Mouse (Mus musculus): ENCODE data around the gene Cd2ap. TPM values are rescaled to one million over a fixed set of nuclear protein-coding genes. Genes with fewer than 3 reads are reported as not detected.
A peak's percentile ranks its signal among the peaks of the same experiment; 100 is the strongest.

The Cd2ap gene
- 151 and 158 TPM in 2 replicates for polyA plus RNA-seq (2011; ENCODE audit: insufficient read depth, insufficient read length, low read depth, missing spikeins)

- Histone ChIP-seq H3K9me3 (replicated peaks; ENCODE audit: control insufficient read depth, insufficient read depth, low read length, poor library complexity, severe bottlenecking) (no peaks in the 10 kb centered on the region), H3K9ac (ENCODE audit: low read depth, poor library complexity, severe bottlenecking) (peak within 1 kb of the TSS; percentile 95), H3K27ac (ENCODE audit: insufficient read depth, low read length) (peak within 1 kb of the TSS; percentile 4; the same call in 1 of the 2 replicates), H3K27me3 (ENCODE audit: control insufficient read depth, insufficient read depth, low read length, poor library complexity, severe bottlenecking) (no peaks in the 10 kb centered on the region), H3K4me1 (ENCODE audit: control insufficient read depth, insufficient read depth, low read length) (no peaks in the 10 kb centered on the region), H3K4me3 (ENCODE audit: low read depth, low read length) (peak within 1 kb of the TSS; percentile 93), H3K36me3 (ENCODE audit: control insufficient read depth, insufficient read depth, low read length, poor library complexity, severe bottlenecking) (no peaks in the 10 kb centered on the region)
- TF ChIP-seq EP300 (IDR thresholded peaks at IDR 0.05; ENCODE audit: insufficient read depth, low read depth, low read length) (0 out of 2 replicates have a peak, but pooled peaks have one; percentile 8), POLR2A (IDR thresholded peaks at IDR 0.05; ENCODE audit: insufficient read depth, low read length) (peak; percentile 94), CTCF (IDR thresholded peaks at IDR 0.05; ENCODE audit: low read depth, low read length) (no peak)
Measured at GRCm38 (mm10) chr17:42876001-42876903, at the start of gene Cd2ap. Cd2ap (minus strand) TSS chr17:42876665.

- no peak overlapping the region for H3K4me3 ChIP-seq (ENCODE audit: low read depth, low read length)
- H3K4me1 ChIP-seq (ENCODE audit: control insufficient read depth, insufficient read depth, low read length), result no peaks in the 10 kb centered on the region
- TF ChIP-seq POLR2A (IDR thresholded peaks at IDR 0.05; ENCODE audit: insufficient read depth, low read length) (no peak), EP300 (IDR thresholded peaks at IDR 0.05; ENCODE audit: insufficient read depth, low read depth, low read length) (no peak), CTCF (IDR thresholded peaks at IDR 0.05; ENCODE audit: low read depth, low read length) (no peak)
- no peaks in the 10 kb centered on the region for H3K27me3 ChIP-seq (ENCODE audit: control insufficient read depth, insufficient read depth, low read length, poor library complexity, severe bottlenecking)
- no peak overlapping the region for H3K27ac ChIP-seq (ENCODE audit: insufficient read depth, low read length)
- no peak overlapping the region for H3K9ac ChIP-seq (ENCODE audit: low read depth, poor library complexity, severe bottlenecking)
- H3K36me3 ChIP-seq (ENCODE audit: control insufficient read depth, insufficient read depth, low read length, poor library complexity, severe bottlenecking), result no peaks in the 10 kb centered on the region
- H3K9me3 ChIP-seq (replicated peaks; ENCODE audit: control insufficient read depth, insufficient read depth, low read length, poor library complexity, severe bottlenecking), result no peaks in the 10 kb centered on the region
Measured at GRCm38 (mm10) chr17:42924731-42925130, 48.3 kb upstream of the Cd2ap start.

- Histone ChIP-seq H3K4me3 (ENCODE audit: low read depth, low read length) (no peak overlapping the region), H3K36me3 (ENCODE audit: control insufficient read depth, insufficient read depth, low read length, poor library complexity, severe bottlenecking) (no peaks in the 10 kb centered on the region), H3K9me3 (replicated peaks; ENCODE audit: control insufficient read depth, insufficient read depth, low read length, poor library complexity, severe bottlenecking) (no peaks in the 10 kb centered on the region), H3K9ac (ENCODE audit: low read depth, poor library complexity, severe bottlenecking) (no peak overlapping the region), H3K27ac (ENCODE audit: insufficient read depth, low read length) (no peak overlapping the region), H3K27me3 (ENCODE audit: control insufficient read depth, insufficient read depth, low read length, poor library complexity, severe bottlenecking) (no peaks in the 10 kb centered on the region), H3K4me1 (ENCODE audit: control insufficient read depth, insufficient read depth, low read length) (peaks cover 2% of the 10 kb centered on the region)
- TF ChIP-seq EP300 (IDR thresholded peaks at IDR 0.05; ENCODE audit: insufficient read depth, low read depth, low read length) (no peak), POLR2A (IDR thresholded peaks at IDR 0.05; ENCODE audit: insufficient read depth, low read length) (no peak), CTCF (IDR thresholded peaks at IDR 0.05; ENCODE audit: low read depth, low read length) (no peak)
Measured at GRCm38 (mm10) chr17:42918810-42919209, 42.3 kb upstream of the Cd2ap start.

GRCm38 (mm10) chr17:42914726-42915125 is 38.3 kb upstream of the Cd2ap start:
- no peak overlapping the region for H3K4me3 ChIP-seq (ENCODE audit: low read depth, low read length)
- TF ChIP-seq CTCF (IDR thresholded peaks at IDR 0.05; ENCODE audit: low read depth, low read length) (peak; percentile 8), POLR2A (IDR thresholded peaks at IDR 0.05; ENCODE audit: insufficient read depth, low read length) (no peak), EP300 (IDR thresholded peaks at IDR 0.05; ENCODE audit: insufficient read depth, low read depth, low read length) (no peak)
- H3K9ac ChIP-seq (ENCODE audit: low read depth, poor library complexity, severe bottlenecking), result no peak overlapping the region
- H3K27ac ChIP-seq (ENCODE audit: insufficient read depth, low read length), result no peak overlapping the region
- no peaks in the 10 kb centered on the region for H3K9me3 ChIP-seq (replicated peaks; ENCODE audit: control insufficient read depth, insufficient read depth, low read length, poor library complexity, severe bottlenecking)
- peaks cover 2% of the 10 kb centered on the region for H3K4me1 ChIP-seq (ENCODE audit: control insufficient read depth, insufficient read depth, low read length)
- no peaks in the 10 kb centered on the region for H3K27me3 ChIP-seq (ENCODE audit: control insufficient read depth, insufficient read depth, low read length, poor library complexity, severe bottlenecking)
- no peaks in the 10 kb centered on the region for H3K36me3 ChIP-seq (ENCODE audit: control insufficient read depth, insufficient read depth, low read length, poor library complexity, severe bottlenecking)

GRCm38 (mm10) chr17:42912193-42912592 is 35.7 kb upstream of the Cd2ap start:
- no peaks in the 10 kb centered on the region for H3K9me3 ChIP-seq (replicated peaks; ENCODE audit: control insufficient read depth, insufficient read depth, low read length, poor library complexity, severe bottlenecking)
- H3K4me3 ChIP-seq (ENCODE audit: low read depth, low read length), result no peak overlapping the region
- no peaks in the 10 kb centered on the region for H3K27me3 ChIP-seq (ENCODE audit: control insufficient read depth, insufficient read depth, low read length, poor library complexity, severe bottlenecking)
- TF ChIP-seq POLR2A (IDR thresholded peaks at IDR 0.05; ENCODE audit: insufficient read depth, low read length), result no peak
- no peak for TF ChIP-seq EP300 (IDR thresholded peaks at IDR 0.05; ENCODE audit: insufficient read depth, low read depth, low read length)
- TF ChIP-seq CTCF (IDR thresholded peaks at IDR 0.05; ENCODE audit: low read depth, low read length), result no peak
- H3K9ac ChIP-seq (ENCODE audit: low read depth, poor library complexity, severe bottlenecking), result no peak overlapping the region
- H3K36me3 ChIP-seq (ENCODE audit: control insufficient read depth, insufficient read depth, low read length, poor library complexity, severe bottlenecking), result no peaks in the 10 kb centered on the region
- peaks cover 3% of the 10 kb centered on the region for H3K4me1 ChIP-seq (ENCODE audit: control insufficient read depth, insufficient read depth, low read length)
- H3K27ac ChIP-seq (ENCODE audit: insufficient read depth, low read length), result no peak overlapping the region

- no peak overlapping the region for H3K4me3 ChIP-seq (ENCODE audit: low read depth, low read length)
- peaks cover 3% of the 10 kb centered on the region for H3K4me1 ChIP-seq (ENCODE audit: control insufficient read depth, insufficient read depth, low read length)
- H3K36me3 ChIP-seq (ENCODE audit: control insufficient read depth, insufficient read depth, low read length, poor library complexity, severe bottlenecking), result no peaks in the 10 kb centered on the region
- H3K27ac ChIP-seq (ENCODE audit: insufficient read depth, low read length), result no peak overlapping the region; the same call in 1 of the 2 replicates
- no peak overlapping the region for H3K9ac ChIP-seq (ENCODE audit: low read depth, poor library complexity, severe bottlenecking)
- no peaks in the 10 kb centered on the region for H3K27me3 ChIP-seq (ENCODE audit: control insufficient read depth, insufficient read depth, low read length, poor library complexity, severe bottlenecking)
- H3K9me3 ChIP-seq (replicated peaks; ENCODE audit: control insufficient read depth, insufficient read depth, low read length, poor library complexity, severe bottlenecking), result no peaks in the 10 kb centered on the region; the same call in 1 of the 2 replicates
- TF ChIP-seq POLR2A (IDR thresholded peaks at IDR 0.05; ENCODE audit: insufficient read depth, low read length) (no peak), CTCF (IDR thresholded peaks at IDR 0.05; ENCODE audit: low read depth, low read length) (no peak), EP300 (IDR thresholded peaks at IDR 0.05; ENCODE audit: insufficient read depth, low read depth, low read length) (no peak)
Measured at GRCm38 (mm10) chr17:42910476-42910875, 34.0 kb upstream of the Cd2ap start.

Data from ES-Bruce4 (cell line).